Mouse (Mus musculus): ENCODE measurements around the gene Lingo1. TPM values are rescaled to one million over a fixed set of nuclear protein-coding genes. Genes with fewer than 3 reads are reported as not detected.

Lingo1 gene
- total RNA-seq, 2 experiments from 2014 or later, result not detected

DNA sequence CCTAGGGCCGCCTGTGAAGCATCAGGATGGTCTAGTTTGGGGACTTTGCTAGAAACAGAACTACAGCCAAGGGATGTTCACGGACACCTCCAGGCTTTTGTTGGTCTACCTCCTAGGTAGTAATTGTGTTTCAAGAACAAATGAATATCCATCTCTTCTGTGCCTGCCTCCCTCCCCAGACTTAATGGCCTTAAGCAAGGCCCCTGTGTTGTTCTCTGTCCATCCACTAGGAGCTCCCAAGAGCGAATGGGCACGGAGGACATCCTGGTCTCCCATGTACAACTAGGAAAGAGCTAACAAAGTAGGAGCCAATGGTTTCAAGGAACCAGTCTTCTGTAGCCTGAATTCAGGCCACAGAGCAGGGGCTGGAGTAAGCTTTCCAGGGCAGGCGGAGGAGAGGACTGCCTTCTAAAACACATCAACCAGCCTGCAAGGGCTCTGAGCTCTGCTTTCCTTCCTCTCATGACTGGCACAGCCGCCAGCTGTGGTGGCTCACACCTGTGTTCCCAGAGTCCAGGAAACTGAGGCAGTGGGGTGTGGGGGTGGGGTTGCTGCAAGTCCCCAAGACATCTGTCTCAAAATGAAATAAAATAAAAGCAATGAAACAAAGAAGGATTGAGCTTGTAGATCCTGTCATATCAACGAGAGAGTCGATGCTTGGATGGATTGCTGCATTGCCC, 157.9 kb downstream of the Lingo1 start:
- ATAC-seq (replicated peaks; ENCODE audit: low FRiP score, low TSS enrichment, poor library complexity, severe bottlenecking), result 0 out of 2 replicates have a peak, but pooled peaks have one; percentile 60

DNA sequence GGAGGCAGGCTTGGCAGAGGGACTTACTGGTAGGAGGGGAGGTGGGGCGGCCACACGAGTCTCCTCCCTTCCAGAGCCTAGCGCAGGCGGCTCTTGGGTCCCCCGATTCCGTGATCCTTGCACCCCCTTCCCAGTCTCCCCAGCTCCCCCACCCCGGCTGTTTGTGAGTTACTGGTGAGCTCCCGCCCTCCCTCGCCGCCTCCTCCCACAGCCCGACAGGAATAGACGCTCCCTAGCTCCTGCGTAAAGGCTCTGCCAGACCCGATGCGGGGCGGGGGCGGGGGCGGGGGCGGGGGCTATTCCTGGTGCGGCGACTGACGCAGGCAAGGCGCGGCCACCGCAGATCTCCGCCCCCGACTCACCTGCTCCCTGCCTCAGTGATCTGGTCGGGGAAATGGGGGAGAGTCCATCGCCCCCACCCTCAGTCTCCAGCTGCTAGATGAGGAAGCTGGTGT, 158.8 kb downstream of the Lingo1 start:
- ATAC-seq (replicated peaks; ENCODE audit: low FRiP score, low TSS enrichment, poor library complexity, severe bottlenecking), result no peak

DNA sequence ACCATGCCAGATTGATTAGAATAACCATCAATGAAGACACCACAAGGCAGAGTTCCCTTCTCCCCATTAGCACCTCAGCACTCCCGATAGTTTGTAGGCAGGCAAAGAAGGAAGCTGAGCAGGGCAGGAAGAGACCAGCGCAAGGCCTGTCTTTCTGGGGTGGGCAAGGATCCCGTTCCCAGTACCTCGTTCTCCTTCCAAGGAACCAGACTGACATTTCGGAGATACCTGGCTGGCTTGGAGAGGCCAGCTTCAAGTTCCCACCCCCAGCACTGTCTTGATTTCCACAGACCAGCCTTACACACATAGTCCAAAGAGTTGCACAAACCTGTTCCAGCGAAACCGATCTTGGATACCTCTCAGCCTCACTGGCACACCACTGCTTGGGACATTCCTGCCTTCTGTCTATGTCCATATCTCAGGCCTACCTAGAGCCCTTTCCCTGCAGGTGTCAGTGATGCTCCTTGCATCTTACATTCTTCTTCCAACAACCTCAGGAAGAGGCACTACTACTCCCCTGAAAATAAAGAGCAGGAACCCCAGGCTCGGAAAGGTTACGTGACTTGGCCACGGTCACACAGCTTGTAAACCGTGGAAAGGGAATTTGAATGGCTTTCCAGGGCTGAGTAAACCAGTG, 159.4 kb downstream of the Lingo1 start:
- ATAC-seq (replicated peaks; ENCODE audit: low FRiP score, low TSS enrichment, poor library complexity, severe bottlenecking), result no peak

GRCm38 (mm10) chr9:56636214-56636613, 160.1 kb downstream of the Lingo1 start:
- peak; percentile 74 for ATAC-seq (replicated peaks; ENCODE audit: low FRiP score, low TSS enrichment, poor library complexity, severe bottlenecking)

DNA sequence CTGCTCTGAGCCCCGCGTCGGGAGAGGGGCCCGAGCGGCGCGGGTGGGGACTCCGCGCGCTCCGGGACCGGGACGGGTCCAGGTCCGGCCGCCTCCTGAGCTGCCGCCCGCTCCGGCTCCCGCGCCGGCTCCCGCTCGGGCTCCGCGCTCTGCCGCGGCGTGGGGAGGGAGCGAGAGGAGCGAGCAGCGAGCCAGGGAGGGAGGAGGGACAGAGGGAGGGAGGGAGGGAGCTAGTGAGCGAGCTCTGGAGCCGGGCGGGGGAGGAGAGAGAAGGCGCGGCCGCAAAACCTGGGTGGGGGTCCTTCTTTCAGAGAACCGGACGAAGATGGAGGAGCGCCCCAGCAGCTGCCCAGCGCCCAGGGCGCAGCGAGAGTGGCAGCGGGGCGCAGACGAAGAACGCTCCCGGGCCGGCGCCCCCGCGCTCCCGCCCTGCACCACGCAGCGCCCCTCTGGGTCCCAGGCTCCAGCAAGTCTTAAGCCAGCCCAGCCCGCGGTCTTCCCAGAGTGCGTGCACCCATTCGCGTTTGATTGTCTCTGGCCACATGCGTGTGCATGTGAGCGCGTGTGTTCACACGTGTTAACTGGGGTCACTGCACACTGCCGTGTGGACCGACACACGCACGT, 160.7 kb downstream of the Lingo1 start:
- ATAC-seq (replicated peaks; ENCODE audit: low FRiP score, low TSS enrichment, poor library complexity, severe bottlenecking), result no peak

- no peak for ATAC-seq (replicated peaks; ENCODE audit: low FRiP score, low TSS enrichment, poor library complexity, severe bottlenecking)
These were observed 161.2 kb downstream of the Lingo1 start for GRCm38 (mm10) chr9:56635121-56635497.

DNA sequence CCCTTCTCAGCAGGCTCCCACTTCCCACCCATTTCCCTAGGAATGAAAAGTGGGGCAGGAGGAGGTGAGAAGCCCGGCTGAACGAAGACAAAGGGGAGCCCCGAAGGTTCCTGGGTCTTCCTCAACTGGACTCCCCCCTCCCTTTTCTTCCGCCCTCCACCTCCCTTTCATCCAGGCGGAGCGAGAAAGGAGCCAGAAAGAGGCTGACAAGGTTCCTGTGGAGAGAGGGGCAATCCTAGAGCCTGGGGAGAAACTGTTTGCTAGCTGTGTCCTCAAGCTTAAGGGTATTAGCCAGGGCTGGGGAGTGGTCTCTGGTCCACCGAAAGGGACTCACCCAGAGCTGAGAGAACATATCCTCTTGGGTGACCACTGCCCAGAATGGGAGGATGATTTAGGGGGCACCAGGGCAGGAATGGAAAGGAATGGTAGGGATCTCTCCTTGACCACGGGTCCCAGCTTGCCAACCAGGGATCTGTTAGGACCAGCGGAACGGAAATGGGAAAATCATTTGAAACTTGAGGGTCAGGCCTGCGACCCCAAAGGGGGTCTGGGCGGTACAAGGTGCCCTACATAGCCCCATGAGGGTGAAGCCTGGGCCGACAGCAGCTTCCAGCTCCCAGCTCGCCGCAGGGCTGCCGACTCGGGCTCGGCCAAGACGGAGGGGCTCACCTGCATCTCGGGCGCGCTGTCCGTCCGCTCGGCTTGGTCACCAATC, 161.7 kb downstream of the Lingo1 start:
- no peak for ATAC-seq (replicated peaks; ENCODE audit: low FRiP score, low TSS enrichment, poor library complexity, severe bottlenecking)

- no peak for ATAC-seq (replicated peaks; ENCODE audit: low FRiP score, low TSS enrichment, poor library complexity, severe bottlenecking)
These were observed 162.6 kb downstream of the Lingo1 start for GRCm38 (mm10) chr9:56633449-56634225.

GRCm38 (mm10) chr9:56630945-56631344, 165.3 kb downstream of the Lingo1 start:
- no peak for ATAC-seq (replicated peaks; ENCODE audit: low FRiP score, low TSS enrichment, poor library complexity, severe bottlenecking)

GRCm38 (mm10) chr9:56629674-56630397, 166.4 kb downstream of the Lingo1 start:
- ATAC-seq (replicated peaks; ENCODE audit: low FRiP score, low TSS enrichment, poor library complexity, severe bottlenecking), result no peak

DNA sequence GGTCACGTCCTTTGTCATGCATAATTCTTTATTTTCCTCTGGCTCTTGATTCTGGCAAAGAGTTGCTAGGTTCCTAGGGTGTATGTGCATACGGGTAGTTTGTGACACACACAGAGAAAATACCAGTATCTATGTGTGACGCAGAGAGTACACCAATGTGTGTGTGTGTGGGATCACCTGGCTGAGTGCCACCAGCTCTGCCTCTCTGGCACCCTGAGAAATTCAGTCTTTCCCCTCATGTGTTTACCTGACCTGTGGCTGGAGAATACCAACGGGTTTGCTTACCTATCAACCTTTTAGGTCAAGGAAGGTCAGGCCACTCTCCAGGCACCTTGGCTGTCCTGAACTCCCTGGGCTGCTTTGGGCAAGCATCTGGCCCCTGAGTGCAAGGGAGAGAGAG, 169.0 kb downstream of the Lingo1 start:
- ATAC-seq (replicated peaks; ENCODE audit: low FRiP score, low TSS enrichment, poor library complexity, severe bottlenecking), result no peak

DNA sequence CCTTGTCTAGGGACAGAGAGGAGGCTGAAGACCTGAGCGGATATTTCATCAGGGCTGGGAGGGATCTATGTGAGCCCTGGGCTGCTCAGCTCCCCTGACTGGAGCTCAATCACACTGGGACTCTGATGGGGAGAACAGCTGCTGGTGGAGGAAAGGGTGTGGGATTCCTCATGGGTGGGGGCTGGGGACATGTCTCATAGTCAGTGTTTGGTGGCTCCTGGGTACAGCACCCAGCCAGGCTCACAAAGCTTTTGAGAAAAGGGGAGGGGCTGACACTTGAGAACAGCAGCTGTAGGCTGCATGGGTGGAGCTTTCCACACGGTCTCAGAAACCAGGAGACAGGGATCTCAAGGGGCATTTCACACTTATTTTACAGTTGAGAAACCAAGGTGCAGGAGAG, 171.3 kb downstream of the Lingo1 start:
- ATAC-seq (replicated peaks; ENCODE audit: low FRiP score, low TSS enrichment, poor library complexity, severe bottlenecking), result no peak

DNA sequence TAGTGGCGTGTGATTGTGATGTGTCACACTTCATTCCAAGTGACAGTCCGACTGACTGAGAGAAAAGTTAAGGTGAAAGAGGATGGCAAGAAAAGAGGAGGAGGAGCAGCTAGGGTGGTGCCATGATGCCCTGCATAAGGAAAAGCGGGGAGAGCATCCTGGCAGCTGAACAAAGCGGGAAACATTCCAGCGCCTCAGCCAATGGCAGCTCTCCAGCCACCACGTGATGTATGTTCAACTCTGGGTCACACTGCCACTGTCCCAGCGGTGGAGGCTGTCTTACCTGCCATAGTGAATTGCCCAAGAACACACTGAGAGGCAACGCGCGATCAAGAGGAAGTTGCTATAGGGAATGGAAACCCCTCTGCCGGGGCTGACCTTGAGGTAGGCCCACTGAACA, 172.9 kb downstream of the Lingo1 start:
- no peak for ATAC-seq (replicated peaks; ENCODE audit: low FRiP score, low TSS enrichment, poor library complexity, severe bottlenecking)

DNA sequence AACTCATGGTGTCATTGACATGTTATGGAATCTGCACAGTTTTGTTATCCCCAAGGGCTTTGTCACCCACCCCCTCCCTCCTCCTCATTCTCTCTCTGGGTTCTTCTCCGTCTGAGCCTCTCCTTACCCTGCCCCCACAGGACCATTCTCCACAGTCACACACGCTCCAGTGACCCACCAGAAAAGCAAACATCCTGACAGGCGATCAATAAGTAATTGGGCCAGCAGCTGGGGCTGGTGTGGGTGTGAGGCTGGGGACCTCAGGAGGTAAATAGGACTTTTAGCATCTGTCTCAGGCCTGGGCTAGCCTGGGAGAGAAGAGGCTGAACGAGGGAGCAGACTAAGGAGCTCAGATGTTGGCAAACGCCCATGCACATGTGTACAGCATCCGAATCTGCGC, 173.5 kb downstream of the Lingo1 start:
- ATAC-seq (replicated peaks; ENCODE audit: low FRiP score, low TSS enrichment, poor library complexity, severe bottlenecking), result no peak

- no peak for ATAC-seq (replicated peaks; ENCODE audit: low FRiP score, low TSS enrichment, poor library complexity, severe bottlenecking)
These were observed 175.5 kb downstream of the Lingo1 start for GRCm38 (mm10) chr9:56620512-56621371.

- ATAC-seq (replicated peaks; ENCODE audit: low FRiP score, low TSS enrichment, poor library complexity, severe bottlenecking), result no peak
These were observed 176.6 kb downstream of the Lingo1 start for GRCm38 (mm10) chr9:56619715-56620114.

- no peak for ATAC-seq (replicated peaks; ENCODE audit: low FRiP score, low TSS enrichment, poor library complexity, severe bottlenecking)
These were observed 177.6 kb downstream of the Lingo1 start for GRCm38 (mm10) chr9:56618660-56619059.

DNA sequence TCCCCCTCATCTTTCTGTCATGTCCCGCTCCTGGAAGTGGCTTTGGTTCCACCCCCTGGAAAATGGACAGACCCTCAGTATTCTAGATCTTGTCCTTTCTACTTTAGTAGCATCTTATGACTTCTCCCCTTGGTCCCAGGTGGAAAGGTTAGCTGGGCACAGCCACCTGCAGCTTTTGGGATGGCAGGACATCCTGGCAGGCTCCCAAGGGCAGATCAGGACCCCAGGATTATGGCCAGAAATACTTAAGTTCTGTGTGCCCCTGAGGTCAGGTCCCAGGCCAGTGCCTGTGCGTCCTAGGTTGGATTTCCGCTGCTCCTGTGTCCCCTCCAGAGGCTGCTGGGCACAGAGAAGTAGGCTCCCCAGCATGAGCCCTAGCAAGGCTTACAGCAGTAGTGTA, 180.2 kb downstream of the Lingo1 start:
- no peak for ATAC-seq (replicated peaks; ENCODE audit: low FRiP score, low TSS enrichment, poor library complexity, severe bottlenecking)
